Mouse (Mus musculus) liver, adult 2 months (tissue): ENCODE measurements at regions not wholly inside any gene's neighbourhood (a gene's known extent, or its start where the extent isn't known, plus 50 kb on each side); places are given as distances from the start of the nearest gene placed in this dataset.

Experiments
- DNase-seq: peaks from one replicate; pipeline ENCODE4 v3.0.0-alpha.2; 2011; ENCODE audit warnings: low read depth, low spot score; ENCODE audit errors: extremely low read depth
- H3K27ac ChIP-seq: fragments of 200-500 bp; replicated peaks from 2 replicates; pipeline ENCODE4 v1.5.1; 2012; ENCODE audit warnings: low read depth, mild to moderate bottlenecking, control low read depth, inconsistent platforms, low read length; ENCODE audit not compliant: insufficient read depth
- H3K27me3 ChIP-seq: fragments of 200-500 bp; 2 replicates; pipeline ENCODE4 v1.6.1; 2012; ENCODE audit warnings: mild to moderate bottlenecking, moderate library complexity, low read length, inconsistent platforms; ENCODE audit not compliant: control insufficient read depth, insufficient read depth
- H3K36me3 ChIP-seq: fragments of 200-500 bp; 2 replicates; pipeline ENCODE4 v1.6.1; 2012; ENCODE audit warnings: low read length, inconsistent platforms; ENCODE audit not compliant: control insufficient read depth, insufficient read depth
- H3K4me1 ChIP-seq: fragments of 200-500 bp; 2 replicates; pipeline ENCODE4 v1.6.1; 2011; ENCODE audit warnings: low read length; ENCODE audit not compliant: control insufficient read depth, insufficient read depth
- H3K4me3 ChIP-seq: fragments of 200-500 bp; 2 replicates; pipeline ENCODE4 v1.5.1; 2011; ENCODE audit warnings: low read depth, mild to moderate bottlenecking, control low read depth, low read length, moderate library complexity; ENCODE audit not compliant: insufficient read depth
- H3K79me2 ChIP-seq: fragments of 200-500 bp; 2 replicates; pipeline ENCODE4 v1.6.1; 2012; ENCODE audit warnings: inconsistent platforms, mild to moderate bottlenecking, low read length, moderate library complexity; ENCODE audit not compliant: control insufficient read depth, insufficient read depth
- H3K9ac ChIP-seq: fragments of 200-500 bp; 2 replicates; pipeline ENCODE4 v1.6.1; 2012; ENCODE audit warnings: low read depth, mild to moderate bottlenecking, control low read depth, inconsistent platforms, low read length
- CTCF ChIP-seq: fragments of 200-500 bp; IDR thresholded peaks from 2 replicates; pipeline ENCODE4 v1.5.1; 2011; ENCODE audit warnings: low read depth, low read length, control low read depth
- POLR2A ChIP-seq: fragments of 200-500 bp; IDR thresholded peaks from 2 replicates; pipeline ENCODE4 v1.6.1; 2011; ENCODE audit warnings: low read length, control low read depth; ENCODE audit not compliant: insufficient read depth; ENCODE audit errors: extremely low read depth
- WGBS: fragments of 180-500 bp; shearing (Covaris S2); methylation state at CpG from one replicate; pipeline ENCODE4 v1.1.7; 2018; 5-methylcytosine and 5-hydroxymethylcytosine counted together

DNA sequence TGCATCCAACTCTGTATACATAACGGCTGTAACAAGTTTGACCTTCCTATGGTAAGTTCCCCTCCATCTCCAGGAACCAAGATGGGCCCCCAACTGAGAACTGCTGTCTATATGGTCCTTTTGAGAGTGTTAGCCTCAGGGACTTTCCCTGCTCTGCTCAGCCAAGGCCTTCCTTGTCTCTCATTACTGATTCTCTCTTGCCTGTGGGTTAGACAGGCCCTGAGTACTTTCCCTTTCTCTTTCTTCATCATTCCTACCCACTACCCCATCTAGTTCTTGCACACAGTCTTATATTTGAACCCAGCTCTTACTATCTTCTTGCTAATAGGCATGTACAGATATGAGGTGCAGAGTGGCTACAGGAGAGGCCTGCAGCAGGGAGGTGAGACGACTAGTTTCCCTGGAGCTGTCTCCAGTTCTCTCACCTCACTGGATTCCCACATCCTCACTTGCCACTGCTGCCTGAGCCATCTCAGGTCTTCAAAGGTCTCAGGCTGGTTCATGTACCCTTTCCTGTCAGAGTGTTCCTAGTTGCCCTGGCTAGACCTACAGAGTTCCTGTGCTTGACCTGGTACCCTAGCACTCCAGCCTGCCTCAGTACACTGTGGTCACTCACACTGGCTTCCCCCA lies 126.8 kb upstream of the Adam6b start:
- Histone ChIP-seq H3K4me3 (no peak overlapping the region), H3K27ac (no peak overlapping the region), H3K36me3 (no peaks in the 10 kb centered on the region), H3K9ac (no peak overlapping the region), H3K79me2 (no peaks in the 10 kb centered on the region), H3K27me3 (no peaks in the 10 kb centered on the region), H3K4me1 (no peaks in the 10 kb centered on the region)
- 68% methylated on average over 2 of the region's 2 CpGs for WGBS
- no peak for DNase-seq
- TF ChIP-seq CTCF, result no peak
- no peak for TF ChIP-seq POLR2A

DNA sequence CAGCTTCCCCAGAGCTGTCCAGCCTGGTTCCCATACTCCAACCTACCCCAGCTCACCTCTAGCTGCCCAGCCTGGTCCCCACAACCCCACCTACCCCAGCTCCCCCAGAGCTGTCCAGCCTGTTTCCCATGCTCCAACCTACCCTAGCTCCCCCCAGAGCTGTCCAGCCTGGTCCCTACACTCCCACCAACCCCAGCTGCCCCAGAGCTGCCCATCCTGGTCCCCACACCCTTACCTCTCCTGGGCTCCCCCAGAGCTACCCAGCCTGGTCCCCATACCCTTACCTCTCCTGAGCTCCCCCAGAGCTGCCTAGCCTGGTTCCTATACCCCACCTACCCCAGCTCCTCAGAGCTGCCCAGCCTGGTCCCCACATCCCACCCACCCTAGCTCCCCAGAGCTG lies 125.3 kb upstream of the Adam6b start:
- no peak overlapping the region for H3K9ac ChIP-seq
- no peaks in the 10 kb centered on the region for H3K4me1 ChIP-seq
- TF ChIP-seq POLR2A, result no peak
- no peak for TF ChIP-seq CTCF
- no peak overlapping the region for H3K27ac ChIP-seq
- H3K79me2 ChIP-seq, result no peaks in the 10 kb centered on the region
- H3K27me3 ChIP-seq, result no peaks in the 10 kb centered on the region
- no peak overlapping the region for H3K4me3 ChIP-seq
- DNase-seq, result no peak
- H3K36me3 ChIP-seq, result no peaks in the 10 kb centered on the region

DNA sequence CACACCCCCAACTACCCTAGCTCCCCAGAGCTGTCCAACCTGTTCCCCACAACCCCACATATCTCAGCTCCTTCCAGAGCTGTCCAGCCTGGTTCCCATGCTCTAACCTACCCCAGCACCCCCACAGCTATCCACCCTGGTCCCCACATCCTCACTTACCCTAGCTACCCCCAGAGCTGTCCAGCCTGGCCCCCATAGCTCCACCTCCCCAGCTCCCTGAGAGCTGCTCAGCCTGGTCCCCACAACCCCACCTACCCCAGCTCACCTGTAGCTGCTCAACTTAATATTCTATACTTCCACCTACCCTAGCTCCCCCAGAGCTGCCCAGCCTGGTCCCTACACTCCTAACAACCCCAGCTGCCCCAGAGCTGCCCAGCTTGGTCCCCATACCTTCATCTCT lies 124.9 kb upstream of the Adam6b start:
- Histone ChIP-seq H3K9ac (no peak overlapping the region), H3K4me1 (no peaks in the 10 kb centered on the region), H3K4me3 (no peak overlapping the region), H3K27ac (no peak overlapping the region), H3K36me3 (no peaks in the 10 kb centered on the region), H3K27me3 (no peaks in the 10 kb centered on the region), H3K79me2 (no peaks in the 10 kb centered on the region)
- no peak for DNase-seq
- TF ChIP-seq POLR2A (no peak), CTCF (no peak)

DNA sequence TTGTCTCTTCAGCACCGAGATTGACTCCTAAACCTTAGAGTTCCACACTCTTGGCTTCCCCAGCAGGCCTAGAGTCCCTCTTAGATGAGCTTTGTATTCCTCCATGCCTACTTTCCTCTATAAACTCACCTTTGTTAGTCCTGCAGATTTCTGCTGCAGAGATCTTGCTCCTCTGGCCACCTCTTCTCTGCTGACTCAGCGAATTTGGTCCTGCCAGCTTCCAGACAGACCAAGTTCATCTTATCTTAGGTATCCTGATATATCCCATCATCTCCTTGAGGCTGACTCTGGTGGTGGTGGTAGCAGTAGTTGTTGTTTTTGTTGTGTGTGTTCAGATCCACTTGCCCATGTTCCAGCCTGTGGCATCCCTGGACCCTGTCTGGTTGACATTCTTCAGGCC lies 123.5 kb upstream of the Adam6b start:
- Histone ChIP-seq H3K79me2 (no peaks in the 10 kb centered on the region), H3K27me3 (no peaks in the 10 kb centered on the region), H3K4me3 (no peak overlapping the region), H3K36me3 (no peaks in the 10 kb centered on the region), H3K4me1 (no peaks in the 10 kb centered on the region), H3K27ac (no peak overlapping the region), H3K9ac (no peak overlapping the region)
- 47% methylated on average over 2 of the region's 2 CpGs for WGBS
- TF ChIP-seq POLR2A, result no peak
- TF ChIP-seq CTCF, result no peak
- no peak for DNase-seq

DNA sequence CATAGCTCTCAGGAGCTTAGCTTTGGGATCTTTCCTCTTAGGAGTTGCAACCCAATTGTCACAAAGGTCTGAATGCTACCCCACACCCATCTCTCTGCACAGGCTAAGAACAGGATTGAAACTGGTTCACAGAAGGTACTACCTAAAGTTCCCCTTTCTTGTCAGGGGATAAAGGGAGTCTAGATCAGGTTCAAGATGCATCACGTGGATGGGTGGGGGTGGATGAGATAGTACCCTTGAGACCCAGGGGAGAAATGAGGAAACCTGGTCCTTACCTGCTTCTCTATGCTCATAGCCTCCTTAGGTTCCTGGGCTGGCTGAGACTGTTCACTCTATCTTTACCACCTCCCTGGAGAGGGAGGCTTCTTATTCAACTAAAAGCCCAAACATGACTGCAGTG lies 122.9 kb upstream of the Adam6b start:
- H3K27me3 ChIP-seq, result no peaks in the 10 kb centered on the region
- H3K4me1 ChIP-seq, result no peaks in the 10 kb centered on the region
- H3K9ac ChIP-seq, result no peak overlapping the region
- WGBS, result 38% methylated on average over 1 of the region's 1 CpGs
- H3K36me3 ChIP-seq, result no peaks in the 10 kb centered on the region
- H3K27ac ChIP-seq, result no peak overlapping the region
- no peaks in the 10 kb centered on the region for H3K79me2 ChIP-seq
- H3K4me3 ChIP-seq, result no peak overlapping the region
- TF ChIP-seq CTCF (no peak), POLR2A (no peak)
- DNase-seq, result no peak

DNA sequence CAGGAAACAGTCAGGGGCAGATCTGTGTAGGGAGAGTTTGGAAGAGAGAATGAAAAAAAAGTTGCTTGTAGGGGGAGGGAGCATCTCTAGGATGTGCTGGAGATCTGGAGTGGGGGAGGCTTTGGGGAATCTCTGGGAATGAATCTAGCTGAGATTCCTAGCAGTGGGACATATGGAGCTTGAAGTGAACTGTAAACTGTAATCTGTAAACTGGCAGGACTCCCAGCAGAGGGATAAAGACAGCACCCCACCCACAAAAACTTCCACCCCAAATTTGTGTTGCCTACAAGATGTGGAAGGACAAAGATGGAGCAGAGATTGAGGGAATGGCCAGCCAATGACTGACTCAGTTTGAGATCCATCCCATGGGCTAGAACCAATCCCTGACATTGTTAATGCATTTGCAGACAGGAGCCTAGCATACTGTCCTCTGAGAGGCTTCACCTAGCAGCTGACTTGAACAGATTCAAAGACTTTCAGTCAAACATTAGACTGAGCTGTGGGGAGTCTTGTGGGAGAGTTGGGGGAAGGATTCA lies 87.7 kb upstream of the Adam6b start:
- TF ChIP-seq CTCF, result no peak
- TF ChIP-seq POLR2A, result no peak
- H3K4me3 ChIP-seq, result no peak overlapping the region

More for the DNA sequence above, 87.7 kb upstream of the Adam6b start:
- DNase-seq, result no peak
- no peak overlapping the region for H3K27ac ChIP-seq
- H3K79me2 ChIP-seq, result no peaks in the 10 kb centered on the region
- H3K9ac ChIP-seq, result no peak overlapping the region
- H3K4me1 ChIP-seq, result no peaks in the 10 kb centered on the region
- no peaks in the 10 kb centered on the region for H3K36me3 ChIP-seq
- no peaks in the 10 kb centered on the region for H3K27me3 ChIP-seq
